Mouse (Mus musculus) midbrain, embryonic 15.5 days (tissue): ENCODE data around the gene Ryr1. TPM values are rescaled to one million over a fixed set of nuclear protein-coding genes. Genes with fewer than 3 reads are reported as not detected.

Experiments used
- ATAC-seq: fragments of 200-750 bp; cut with Nextera tagmentation; replicated peaks from 2 replicates; pipeline ENCODE4 v1.8.0; 2017; ENCODE audit warnings: moderate TSS enrichment
- H3K27ac ChIP-seq: fragments of 300-500 bp; sonication (generic); 2 replicates; pipeline ENCODE4 v1.5.1; 2015; ENCODE audit warnings: mild to moderate bottlenecking, inconsistent platforms
- H3K27me3 ChIP-seq: fragments of 300-500 bp; sonication (generic); replicated peaks from 2 replicates; pipeline ENCODE4 v1.6.1; 2015; ENCODE audit warnings: inconsistent platforms
- H3K36me3 ChIP-seq: fragments of 300-500 bp; sonication (generic); replicated peaks from 2 replicates; pipeline ENCODE4 v1.6.1; 2015; ENCODE audit warnings: inconsistent platforms
- H3K4me1 ChIP-seq: fragments of 300-500 bp; sonication (generic); 2 replicates; pipeline ENCODE4 v1.6.1; 2015; ENCODE audit warnings: inconsistent platforms
- H3K4me2 ChIP-seq: fragments of 300-500 bp; sonication (generic); 2 replicates; pipeline ENCODE4 v1.6.1; 2015; ENCODE audit warnings: inconsistent platforms, mild to moderate bottlenecking, moderate library complexity
- H3K4me3 ChIP-seq: fragments of 300-500 bp; sonication (generic); 2 replicates; pipeline ENCODE4 v1.5.1; 2015; ENCODE audit warnings: mild to moderate bottlenecking, inconsistent platforms
- H3K9ac ChIP-seq: fragments of 300-500 bp; sonication (generic); 2 replicates; pipeline ENCODE4 v1.6.1; 2015; ENCODE audit warnings: mild to moderate bottlenecking, inconsistent platforms
- H3K9me3 ChIP-seq: fragments of 300-500 bp; sonication (generic); 2 replicates; pipeline ENCODE4 v1.6.1; 2016; ENCODE audit warnings: inconsistent platforms
- WGBS: fragments of 180-500 bp; shearing (Covaris S2); methylation state at CpG from one replicate; pipeline ENCODE4 v1.1.7; 2015; ENCODE audit warnings: mixed read lengths; 5-methylcytosine and 5-hydroxymethylcytosine counted together
- polyA plus RNA-seq: library from polyadenylated mRNA; unstranded; fragments of >200 nt; fragmentation: Nextera tagmentation; extraction: Ambion mirVana; gene quantifications from 2 replicates; pipeline ENCODE4 v1.2.1, GENCODE M21; 2015

The Ryr1 gene
- polyA plus RNA-seq: 11.8 and 12.4 TPM in 2 replicates

DNA sequence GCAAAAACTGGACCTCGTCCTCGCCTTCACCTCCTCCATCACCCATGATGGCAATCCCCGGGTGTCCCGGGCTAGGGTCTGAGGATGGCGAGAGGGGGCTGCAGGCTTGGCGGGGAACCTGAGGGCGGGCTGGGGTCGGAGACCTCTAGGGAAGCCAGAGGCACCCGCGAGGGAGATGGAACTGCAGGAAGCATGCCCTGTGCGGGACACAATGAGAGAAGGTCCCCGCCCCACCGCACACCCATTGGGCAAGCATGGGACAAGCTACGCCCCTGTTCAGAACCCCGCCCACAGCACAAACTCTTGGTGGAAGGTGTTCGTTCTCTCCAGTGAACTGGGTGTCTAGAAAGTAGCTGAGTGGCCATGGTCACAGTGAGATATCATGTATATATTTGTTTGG is at the start of gene Ryr1:
TSS of gene Ryr1 (minus strand) at position 210 of the 400 bp plus-strand sequence.
- Histone ChIP-seq H3K27me3 (0 out of 2 replicates have a peak, but pooled peaks cover 4% of the 10 kb centered on the region), H3K9me3 (no peaks in the 10 kb centered on the region), H3K4me3 (peak within 1 kb of the TSS; percentile 19), H3K27ac (no peak within 1 kb of the TSS), H3K4me2 (peak within 1 kb of the TSS; percentile 49), H3K4me1 (0 out of 2 replicates have a peak, but pooled peaks cover 7% of the 10 kb centered on the region), H3K9ac (no peak within 1 kb of the TSS), H3K36me3 (no peaks in the 10 kb centered on the region)
- WGBS: 2% methylated on average over 16 of the region's 16 CpGs
- ATAC-seq: no peak; the same call in 1 of the 2 replicates

DNA sequence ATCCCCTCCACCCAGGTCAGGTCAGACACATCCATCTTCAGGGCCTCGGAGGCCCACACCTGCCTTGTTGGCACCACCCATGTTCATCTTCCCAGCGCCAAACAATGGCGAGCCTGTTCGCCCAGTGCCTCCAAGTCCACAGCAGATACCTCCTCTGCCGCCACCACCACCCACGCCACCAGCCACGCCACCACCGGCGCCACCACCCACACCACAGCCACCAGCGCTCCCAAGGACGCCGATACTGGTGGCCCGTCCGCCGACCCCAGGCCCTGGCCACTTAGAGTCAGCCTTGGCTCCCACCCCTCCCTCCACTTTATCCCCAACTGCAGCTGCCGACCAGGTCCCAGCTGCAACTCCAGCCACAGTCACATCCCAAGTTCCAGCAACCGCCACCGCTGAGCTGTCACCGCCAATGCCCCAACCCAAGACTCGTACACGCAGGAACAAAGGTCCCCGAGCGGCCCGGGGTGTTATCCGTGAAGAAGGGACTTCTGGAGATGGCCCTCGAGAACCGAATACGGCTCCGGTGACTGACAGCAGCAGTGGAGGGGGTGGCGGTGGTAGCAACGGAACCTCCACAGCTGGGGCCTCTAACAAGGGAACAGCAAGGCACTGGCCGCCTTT is 47.5 kb upstream of the Ryr1 start:
- peaks cover 49% of the 10 kb centered on the region for H3K27me3 ChIP-seq
- no peak for ATAC-seq
- H3K36me3 ChIP-seq: peaks cover 25% of the 10 kb centered on the region
- 35% methylated on average over 32 of the region's 32 CpGs for WGBS
- H3K4me1 ChIP-seq: peaks cover 37% of the 10 kb centered on the region
- H3K9ac ChIP-seq: no peak overlapping the region
- no peak overlapping the region for H3K27ac ChIP-seq
- no peak overlapping the region for H3K4me2 ChIP-seq
- no peaks in the 10 kb centered on the region for H3K9me3 ChIP-seq
- no peak overlapping the region for H3K4me3 ChIP-seq

DNA sequence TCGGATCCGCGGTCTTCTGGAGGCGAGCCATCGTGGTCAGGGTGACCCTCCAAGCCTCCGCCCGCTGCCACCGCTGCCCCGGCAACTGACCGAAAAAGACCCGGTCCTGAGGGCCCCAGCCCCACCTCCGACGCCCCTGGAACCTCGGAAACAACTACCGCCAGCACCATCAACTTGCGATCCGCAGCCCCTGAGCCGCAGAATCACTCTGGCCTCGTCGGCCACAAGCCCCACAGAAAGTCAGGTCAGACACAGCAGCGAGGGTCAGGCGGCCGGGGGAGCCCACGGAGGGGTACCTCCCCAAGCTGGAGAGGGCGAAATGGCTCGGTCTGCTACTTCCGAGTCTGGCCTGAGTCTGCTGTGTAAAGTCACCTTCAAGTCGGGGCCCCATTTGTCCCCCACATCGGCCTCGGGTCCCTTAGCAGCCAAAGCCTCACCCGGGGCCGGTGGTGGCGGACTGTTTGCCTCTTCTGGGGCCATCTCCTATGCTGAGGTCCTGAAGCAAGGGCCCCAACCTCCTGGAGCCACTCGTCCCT is 46.7 kb upstream of the Ryr1 start:
- Histone ChIP-seq H3K27me3 (peaks cover 49% of the 10 kb centered on the region), H3K9ac (no peak overlapping the region)
- 5% methylated on average over 34 of the region's 34 CpGs for WGBS

DNA sequence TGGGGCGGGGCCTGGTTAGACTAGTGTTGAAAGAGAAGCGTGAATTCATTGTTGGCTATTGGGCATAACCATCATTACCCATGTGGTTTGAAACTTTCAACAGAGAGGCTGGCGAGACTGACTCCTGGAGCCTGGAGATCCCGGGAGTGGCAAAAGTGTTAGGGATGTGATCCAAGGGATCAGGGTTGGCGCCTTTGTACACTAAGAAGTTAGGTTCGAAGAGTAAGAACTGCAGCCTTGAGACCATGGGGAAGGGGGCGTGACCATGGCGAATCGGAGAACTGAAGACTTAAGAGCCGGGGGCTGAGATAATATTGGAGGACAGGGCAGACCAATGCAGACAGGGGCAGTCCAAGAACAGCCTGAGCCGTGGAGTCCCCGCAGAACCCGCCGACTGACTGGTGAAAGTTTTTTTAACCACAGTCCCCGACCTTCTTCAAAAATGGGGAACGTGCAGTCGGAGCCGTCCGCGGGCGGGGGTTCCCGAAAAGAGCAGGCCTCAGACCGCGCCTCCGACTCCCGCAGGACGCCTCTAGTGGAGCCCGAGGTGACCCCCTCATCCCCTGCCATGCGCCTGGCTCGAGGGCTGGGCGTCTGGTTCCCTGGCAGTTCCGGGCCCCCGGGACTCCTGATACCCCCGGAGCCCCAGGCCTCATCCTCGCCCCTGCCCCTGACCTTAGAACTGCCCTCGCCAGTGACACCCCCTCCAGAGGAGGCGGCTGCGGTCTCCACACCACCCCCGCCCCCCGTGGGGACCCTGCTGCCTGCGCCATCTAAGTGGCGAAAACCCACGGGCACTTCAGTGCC is 46.0 kb upstream of the Ryr1 start:
- H3K36me3 ChIP-seq: peaks cover 20% of the 10 kb centered on the region
- no peak overlapping the region for H3K27ac ChIP-seq
- WGBS: 1% methylated on average over 43 of the region's 43 CpGs
- H3K9me3 ChIP-seq: no peaks in the 10 kb centered on the region
- peak overlapping the region; percentile 60 for H3K4me3 ChIP-seq
- H3K4me1 ChIP-seq: peaks cover 39% of the 10 kb centered on the region
- H3K27me3 ChIP-seq: peaks cover 49% of the 10 kb centered on the region
- ATAC-seq: no peak
- no peak overlapping the region for H3K9ac ChIP-seq
- peak overlapping the region; percentile 66 for H3K4me2 ChIP-seq

More for the DNA sequence above, 46.7 kb upstream of the Ryr1 start:
- Histone ChIP-seq H3K4me1 (peaks cover 39% of the 10 kb centered on the region), H3K4me3 (peak overlapping the region; percentile 60; the same call in 1 of the 2 replicates), H3K27ac (no peak overlapping the region), H3K4me2 (peak overlapping the region; percentile 66), H3K9me3 (no peaks in the 10 kb centered on the region), H3K36me3 (peaks cover 25% of the 10 kb centered on the region)
- ATAC-seq: no peak

DNA sequence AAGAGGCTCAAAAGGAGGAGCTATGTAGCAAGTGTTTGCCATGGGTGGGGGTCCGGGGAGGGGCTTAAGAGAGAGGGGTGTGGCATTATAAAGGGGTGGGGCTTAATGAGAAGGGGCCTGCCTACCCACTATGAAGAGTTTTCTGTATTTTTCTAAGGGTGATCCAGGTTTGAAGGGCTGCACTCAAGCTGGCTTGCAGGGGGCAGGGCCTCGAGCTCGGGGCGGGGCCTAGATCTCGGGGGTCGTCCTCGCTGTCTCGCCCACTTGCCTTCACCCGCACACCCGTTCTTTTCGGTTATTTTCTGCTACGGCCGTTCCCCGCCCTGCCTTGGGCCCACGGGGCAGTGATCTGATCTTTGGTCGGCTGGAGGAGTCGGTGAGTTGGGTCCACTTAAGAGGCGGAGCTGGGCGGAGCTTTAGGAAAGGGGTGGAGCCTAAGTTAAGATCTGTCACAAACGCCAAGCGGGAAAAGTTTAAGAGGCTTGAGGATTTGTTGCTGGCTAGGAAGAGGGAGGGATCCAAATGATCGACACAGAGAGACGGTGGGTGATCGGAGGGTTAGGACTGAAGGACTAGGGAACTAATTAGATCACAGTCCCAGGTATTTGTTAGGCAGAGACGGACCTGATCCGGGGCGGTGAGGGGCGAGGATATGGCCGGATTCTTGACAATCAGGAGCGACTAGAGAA is 45.2 kb upstream of the Ryr1 start, which contains the start of the genes Ggn and Spred3:
TSS of gene Ggn (plus strand) at position 145 of the 689 bp plus-strand sequence.
TSS of gene Spred3 (minus strand) at position 346 of the 689 bp plus-strand sequence.
- H3K4me1 ChIP-seq: peaks cover 39% of the 10 kb centered on the region
- H3K36me3 ChIP-seq: peaks cover 13% of the 10 kb centered on the region
- peak within 1 kb of the TSS; percentile 89 for H3K27ac ChIP-seq
- H3K9ac ChIP-seq: peak within 1 kb of the TSS; percentile 59
- H3K9me3 ChIP-seq: no peaks in the 10 kb centered on the region
- ATAC-seq: peak; percentile 63
- H3K4me3 ChIP-seq: peak within 1 kb of the TSS; percentile 60
- 2% methylated on average over 30 of the region's 30 CpGs for WGBS
- peak within 1 kb of the TSS; percentile 66 for H3K4me2 ChIP-seq
- H3K27me3 ChIP-seq: peaks cover 46% of the 10 kb centered on the region

DNA sequence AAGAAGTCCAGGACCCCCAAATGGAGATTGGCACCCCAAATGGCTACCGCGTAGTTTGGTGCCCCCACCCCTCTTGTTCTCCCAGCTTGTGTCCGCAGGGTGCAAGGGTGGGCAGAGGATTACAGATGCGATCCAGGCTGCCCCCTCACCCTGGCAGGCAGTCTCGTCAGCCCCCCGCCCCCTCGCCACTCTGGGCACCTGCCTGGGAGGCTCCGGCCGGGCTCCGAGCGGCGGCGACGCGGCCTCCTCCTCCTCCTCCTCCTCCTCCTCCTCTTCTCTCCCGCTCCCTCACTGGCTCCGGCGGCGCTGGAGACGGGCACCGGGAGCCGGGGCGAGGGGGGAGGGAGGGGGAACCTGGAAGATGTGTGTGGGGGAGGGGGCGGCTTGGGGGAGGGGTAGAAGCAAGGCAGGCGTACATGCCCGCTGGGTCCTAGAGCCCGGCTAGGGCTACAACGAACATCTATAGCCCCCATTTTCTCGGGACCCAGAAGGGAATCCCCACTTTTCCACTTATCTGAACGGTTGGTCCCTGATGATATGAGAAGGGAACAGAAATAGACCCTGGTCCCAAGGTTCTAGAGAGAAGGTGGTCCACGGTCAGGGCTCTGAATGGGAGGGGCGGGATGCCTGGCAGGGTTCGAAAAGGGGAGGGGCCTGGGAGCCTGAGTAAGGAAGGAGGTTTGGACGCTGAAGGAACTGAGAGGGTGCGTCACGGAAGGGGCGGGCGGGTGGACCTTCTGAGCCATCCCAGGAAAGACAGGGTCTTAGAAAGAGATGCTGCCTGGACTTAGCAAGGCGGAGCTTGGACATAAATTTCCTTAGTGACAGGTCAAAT is 44.5 kb upstream of the Ryr1 start:
- H3K36me3 ChIP-seq: peaks cover 6% of the 10 kb centered on the region; the same call in 1 of the 2 replicates
- H3K9me3 ChIP-seq: no peaks in the 10 kb centered on the region
- under 1% methylated on average over 35 of the region's 39 CpGs for WGBS

DNA sequence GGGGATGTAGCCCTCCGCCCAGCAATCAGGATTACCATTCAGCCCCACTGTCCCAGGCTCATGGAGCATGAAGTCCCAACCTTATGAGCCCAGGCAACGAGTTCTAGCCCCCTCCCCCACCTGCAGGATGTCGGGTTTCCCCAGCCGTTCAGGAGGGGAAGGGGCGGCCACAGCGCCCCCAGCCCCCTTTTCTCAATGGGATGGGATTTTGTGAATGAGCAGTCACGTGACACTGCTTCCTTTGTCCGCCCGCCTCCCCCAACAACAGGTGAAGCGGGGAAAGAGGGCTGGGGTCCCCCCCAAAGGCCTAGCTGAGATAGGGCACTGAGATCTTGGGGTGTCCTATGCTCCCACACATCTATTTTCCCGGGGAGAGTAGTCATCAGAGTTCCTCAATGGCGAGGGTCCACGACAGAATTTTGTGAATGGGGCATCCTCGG is 43.8 kb upstream of the Ryr1 start:
- Histone ChIP-seq H3K27me3 (peaks cover 34% of the 10 kb centered on the region), H3K9ac (peak overlapping the region; percentile 59), H3K4me2 (peak overlapping the region; percentile 66), H3K36me3 (peaks cover 4% of the 10 kb centered on the region; the same call in 1 of the 2 replicates), H3K27ac (peak overlapping the region; percentile 89), H3K9me3 (no peaks in the 10 kb centered on the region), H3K4me3 (peak overlapping the region; percentile 60), H3K4me1 (peaks cover 39% of the 10 kb centered on the region)
- WGBS: under 1% methylated on average over 14 of the region's 14 CpGs
- ATAC-seq: peak; percentile 37

More for the DNA sequence above, 44.5 kb upstream of the Ryr1 start:
- peak overlapping the region; percentile 89 for H3K27ac ChIP-seq
- H3K4me2 ChIP-seq: peak overlapping the region; percentile 66
- H3K27me3 ChIP-seq: peaks cover 40% of the 10 kb centered on the region
- H3K4me1 ChIP-seq: peaks cover 39% of the 10 kb centered on the region
- ATAC-seq: peak; percentile 83
- peak overlapping the region; percentile 60 for H3K4me3 ChIP-seq
- H3K9ac ChIP-seq: peak overlapping the region; percentile 59

DNA sequence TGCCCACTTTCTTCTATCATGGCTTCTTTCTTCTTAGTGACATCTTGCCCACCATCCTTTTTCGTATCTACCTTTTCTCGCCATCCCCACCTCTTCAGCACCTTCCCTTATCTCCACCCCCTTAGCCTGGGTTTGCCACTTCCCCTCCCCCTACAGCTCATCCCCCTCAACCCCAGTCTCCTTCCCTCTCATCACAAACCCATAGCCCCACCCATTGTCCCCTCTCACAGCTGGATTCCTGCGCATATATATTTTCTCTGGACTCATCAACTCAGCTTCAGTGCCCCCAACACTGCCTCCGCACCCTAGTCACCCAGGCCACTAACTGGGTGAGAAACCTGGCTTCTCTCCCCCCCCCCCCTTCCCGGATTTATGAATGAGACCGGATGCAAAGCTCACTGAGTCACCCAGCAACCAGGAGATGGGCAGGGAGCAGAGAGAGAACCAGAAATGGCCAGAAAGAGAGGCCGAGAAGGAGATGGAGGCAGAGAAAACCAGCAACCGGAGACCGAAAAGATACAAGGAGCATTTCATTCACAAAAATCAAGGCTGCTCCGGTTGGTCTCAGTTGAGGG is 43.2 kb upstream of the Ryr1 start:
- Histone ChIP-seq H3K9me3 (no peaks in the 10 kb centered on the region), H3K27me3 (peaks cover 28% of the 10 kb centered on the region), H3K9ac (peak overlapping the region; percentile 59)

DNA sequence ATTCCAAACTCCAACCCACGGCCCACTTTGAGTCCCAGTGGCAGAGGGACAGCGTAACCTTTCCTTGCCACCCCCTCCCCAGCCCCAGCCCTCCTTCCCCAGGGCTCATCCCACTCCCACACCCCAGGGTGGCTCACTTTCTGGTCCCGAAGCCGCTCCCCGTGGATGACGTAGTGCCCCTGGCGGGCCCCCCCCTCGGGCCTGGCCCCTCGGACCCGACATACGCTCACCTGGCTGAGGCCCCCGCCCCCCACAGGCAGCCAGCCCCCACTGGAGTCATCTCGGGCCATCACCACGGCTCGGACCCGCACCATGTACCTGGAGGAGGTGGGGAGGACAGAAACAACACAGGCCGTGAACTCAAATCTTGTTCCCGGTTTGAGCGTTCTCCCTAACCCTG is 42.7 kb upstream of the Ryr1 start:
- H3K4me2 ChIP-seq: peak overlapping the region; percentile 66
- no peak for ATAC-seq
- peak overlapping the region; percentile 59; the same call in 1 of the 2 replicates for H3K9ac ChIP-seq
- H3K36me3 ChIP-seq: no peaks in the 10 kb centered on the region; the same call in 1 of the 2 replicates
- 10% methylated on average over 19 of the region's 19 CpGs for WGBS
- H3K4me1 ChIP-seq: peaks cover 39% of the 10 kb centered on the region
- H3K27ac ChIP-seq: no peak overlapping the region
- H3K9me3 ChIP-seq: no peaks in the 10 kb centered on the region
- peak overlapping the region; percentile 60 for H3K4me3 ChIP-seq
- H3K27me3 ChIP-seq: peaks cover 22% of the 10 kb centered on the region

More for the DNA sequence above, 43.2 kb upstream of the Ryr1 start:
- WGBS: 2% methylated on average over 10 of the region's 10 CpGs
- H3K4me1 ChIP-seq: peaks cover 39% of the 10 kb centered on the region
- ATAC-seq: no peak
- H3K27ac ChIP-seq: peak overlapping the region; percentile 89
- peak overlapping the region; percentile 66 for H3K4me2 ChIP-seq
- H3K4me3 ChIP-seq: peak overlapping the region; percentile 60
- no peaks in the 10 kb centered on the region; the same call in 1 of the 2 replicates for H3K36me3 ChIP-seq

DNA sequence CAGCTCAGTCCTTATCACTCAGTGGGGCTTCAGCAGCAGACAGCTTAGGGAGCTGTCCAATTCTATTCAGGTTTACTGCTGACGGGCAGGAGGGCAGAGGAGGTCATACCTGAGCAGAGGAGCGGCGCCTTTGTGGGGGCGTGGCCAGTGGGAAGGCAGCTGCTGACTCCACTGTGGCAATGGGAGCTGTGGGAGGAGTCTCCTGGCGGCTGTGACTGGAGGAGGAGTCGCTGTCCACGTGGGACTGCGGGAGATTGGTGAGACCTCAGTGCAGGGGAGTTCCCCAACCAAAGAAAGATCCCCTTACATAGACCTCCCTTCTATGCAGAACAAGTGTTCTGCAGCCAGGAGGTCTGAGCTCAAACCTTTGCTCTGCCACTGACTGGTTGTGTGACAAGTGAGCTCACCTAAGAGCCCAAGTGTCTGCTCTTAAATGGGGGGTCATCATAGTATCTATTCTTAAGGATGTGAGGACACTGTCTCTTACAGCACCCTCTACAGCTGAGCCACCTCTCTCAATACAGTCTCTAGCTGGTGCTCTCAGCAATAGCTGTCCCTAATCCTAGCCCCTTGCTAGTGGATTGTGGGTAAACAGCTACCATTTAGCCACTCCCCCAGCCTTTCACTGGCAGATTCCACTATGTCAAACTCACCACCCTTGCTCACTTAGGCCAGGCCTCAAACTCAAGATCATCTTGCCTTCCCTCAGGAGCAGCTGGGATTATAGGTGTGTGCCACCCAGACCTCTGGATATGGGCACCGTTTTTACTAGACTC is 38.0 kb upstream of the Ryr1 start:
- Histone ChIP-seq H3K4me1 (peaks cover 6% of the 10 kb centered on the region), H3K27ac (no peak overlapping the region), H3K9ac (no peak overlapping the region), H3K9me3 (no peaks in the 10 kb centered on the region), H3K27me3 (0 out of 2 replicates have a peak, but pooled peaks cover 9% of the 10 kb centered on the region), H3K4me3 (no peak overlapping the region), H3K4me2 (no peak overlapping the region), H3K36me3 (no peaks in the 10 kb centered on the region; the same call in 1 of the 2 replicates)
- 23% methylated on average over 9 of the region's 9 CpGs for WGBS
- ATAC-seq: no peak
